Mouse (Mus musculus) neutrophil, adult 65 days (primary cell): ENCODE results near the gene L3mbtl4. TPM values are rescaled to one million over a fixed set of nuclear protein-coding genes. Genes with fewer than 3 reads are reported as not detected.

Experiments used
- total RNA-seq: library from RNA; stranded (reverse); gene quantifications from 2 replicates; pipeline ENCODE4 v1.2.4, GENCODE M21; 2023

L3mbtl4 gene
- total RNA-seq: not detected in 2 replicates

GRCm38 (mm10) chr17:68273527-68273926, at the start of gene L3mbtl4:
L3mbtl4 (plus strand) TSS chr17:68273797.

GRCm38 (mm10) chr17:68826323-68826722, 552.7 kb downstream of the L3mbtl4 start, which contains the start of gene Tmem200c:
Tmem200c (plus strand) TSS chr17:68826623.

